Mouse (Mus musculus) midbrain, embryonic 15.5 days (tissue): ENCODE measurements at regions not wholly inside any gene's neighbourhood (a gene's known extent, or its start where the extent isn't known, plus 50 kb on each side); places are given as distances from the start of the nearest gene placed in this dataset.

Source experiments
- ATAC-seq: fragments of 200-750 bp; cut with Nextera tagmentation; replicated peaks from 2 replicates; pipeline ENCODE4 v1.8.0; 2017; ENCODE audit warnings: moderate TSS enrichment
- H3K27ac ChIP-seq: fragments of 300-500 bp; sonication (generic); 2 replicates; pipeline ENCODE4 v1.5.1; 2015; ENCODE audit warnings: mild to moderate bottlenecking, inconsistent platforms
- H3K27me3 ChIP-seq: fragments of 300-500 bp; sonication (generic); replicated peaks from 2 replicates; pipeline ENCODE4 v1.6.1; 2015; ENCODE audit warnings: inconsistent platforms
- H3K36me3 ChIP-seq: fragments of 300-500 bp; sonication (generic); replicated peaks from 2 replicates; pipeline ENCODE4 v1.6.1; 2015; ENCODE audit warnings: inconsistent platforms
- H3K4me1 ChIP-seq: fragments of 300-500 bp; sonication (generic); 2 replicates; pipeline ENCODE4 v1.6.1; 2015; ENCODE audit warnings: inconsistent platforms
- H3K4me2 ChIP-seq: fragments of 300-500 bp; sonication (generic); 2 replicates; pipeline ENCODE4 v1.6.1; 2015; ENCODE audit warnings: inconsistent platforms, mild to moderate bottlenecking, moderate library complexity
- H3K4me3 ChIP-seq: fragments of 300-500 bp; sonication (generic); 2 replicates; pipeline ENCODE4 v1.5.1; 2015; ENCODE audit warnings: mild to moderate bottlenecking, inconsistent platforms
- H3K9ac ChIP-seq: fragments of 300-500 bp; sonication (generic); 2 replicates; pipeline ENCODE4 v1.6.1; 2015; ENCODE audit warnings: mild to moderate bottlenecking, inconsistent platforms
- H3K9me3 ChIP-seq: fragments of 300-500 bp; sonication (generic); 2 replicates; pipeline ENCODE4 v1.6.1; 2016; ENCODE audit warnings: inconsistent platforms
- WGBS: fragments of 180-500 bp; shearing (Covaris S2); methylation state at CpG from one replicate; pipeline ENCODE4 v1.1.7; 2015; ENCODE audit warnings: mixed read lengths; 5-methylcytosine and 5-hydroxymethylcytosine counted together

DNA sequence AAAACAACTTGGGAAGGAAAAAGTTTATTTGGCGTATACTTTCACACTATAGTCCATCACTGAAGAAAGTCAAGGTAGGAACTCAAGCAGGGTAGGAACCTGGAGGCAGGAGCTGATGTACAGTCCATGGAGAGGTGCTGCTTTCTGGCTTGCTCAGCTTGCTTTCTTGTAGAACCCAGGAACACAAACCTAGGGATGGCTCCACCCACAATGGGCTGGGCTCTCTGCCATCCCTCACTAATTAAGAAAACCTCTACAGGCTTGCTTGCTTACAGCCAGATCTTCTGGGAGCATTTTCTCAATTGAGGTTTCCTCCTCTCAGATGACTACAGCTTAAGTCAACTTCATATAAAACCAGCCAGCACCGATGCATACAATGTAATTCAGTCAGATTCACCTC, 79.2 kb upstream of the Sox13 start:
- ATAC-seq = no peak

GRCm38 (mm10) chr1:133501016-133501415, 76.8 kb upstream of the Sox13 start:
- ATAC-seq = no peak
- WGBS = 17% methylated on average over 13 of the region's 13 CpGs
- no peak overlapping the region for H3K9ac ChIP-seq
- H3K4me1 ChIP-seq = peaks cover 2% of the 10 kb centered on the region; the same call in 1 of the 2 replicates
- H3K9me3 ChIP-seq = no peaks in the 10 kb centered on the region
- no peak overlapping the region for H3K4me2 ChIP-seq
- no peak overlapping the region for H3K27ac ChIP-seq
- no peaks in the 10 kb centered on the region for H3K36me3 ChIP-seq
- H3K27me3 ChIP-seq = no peaks in the 10 kb centered on the region
- H3K4me3 ChIP-seq = no peak overlapping the region

More for the DNA sequence above, 79.2 kb upstream of the Sox13 start:
- H3K27ac ChIP-seq = no peak overlapping the region
- H3K4me2 ChIP-seq = no peak overlapping the region
- no peak overlapping the region for H3K4me3 ChIP-seq
- no peaks in the 10 kb centered on the region for H3K36me3 ChIP-seq
- H3K4me1 ChIP-seq = peaks cover 2% of the 10 kb centered on the region; the same call in 1 of the 2 replicates
- WGBS = 92% methylated on average over 2 of the region's 2 CpGs
- H3K9me3 ChIP-seq = no peaks in the 10 kb centered on the region
- no peaks in the 10 kb centered on the region for H3K27me3 ChIP-seq
- no peak overlapping the region for H3K9ac ChIP-seq

DNA sequence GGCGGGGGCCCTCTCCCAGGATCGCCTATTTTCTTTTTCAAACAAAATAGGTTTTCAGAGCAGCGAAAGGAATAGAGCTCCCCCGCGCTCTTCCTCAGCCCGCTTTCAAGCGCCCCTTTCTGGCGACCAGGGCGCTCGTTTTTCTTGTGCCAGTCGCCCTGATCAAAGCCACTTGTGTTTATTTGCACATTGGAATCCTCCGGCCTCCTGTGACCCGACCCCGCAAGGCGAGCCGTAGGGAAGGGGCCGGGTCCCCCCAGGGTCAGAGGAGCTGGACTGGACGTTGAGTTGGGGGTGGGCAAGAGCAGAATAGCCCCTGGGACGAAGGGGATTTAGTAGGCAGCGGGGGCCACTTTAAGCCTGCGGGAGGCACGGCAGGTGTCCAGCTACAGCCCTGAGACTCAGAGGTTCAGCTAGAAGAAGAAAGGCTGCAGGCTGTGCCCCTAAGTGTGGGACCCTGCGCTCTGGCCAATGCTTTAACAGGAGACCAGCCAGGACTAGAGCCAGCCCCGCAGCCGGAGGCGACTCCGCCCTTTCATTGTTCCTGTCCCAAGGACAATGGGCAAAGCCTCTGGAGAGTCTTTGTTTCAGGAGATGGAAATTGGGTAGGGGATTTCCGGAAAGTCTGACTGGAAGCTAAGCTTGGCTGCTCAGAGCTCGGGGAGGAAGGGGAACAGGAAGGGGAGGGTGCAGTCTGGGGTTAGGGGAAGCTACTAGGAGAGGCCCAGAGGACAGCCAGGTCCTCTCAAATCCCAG, 69.0 kb upstream of the Sox13 start:
- Histone ChIP-seq H3K36me3 (no peaks in the 10 kb centered on the region), H3K4me1 (peaks cover 23% of the 10 kb centered on the region), H3K9me3 (no peaks in the 10 kb centered on the region), H3K27ac (peak overlapping the region; percentile 92), H3K4me2 (peak overlapping the region; percentile 54), H3K9ac (peak overlapping the region; percentile 46), H3K27me3 (no peaks in the 10 kb centered on the region), H3K4me3 (peak overlapping the region; percentile 27)
- ATAC-seq = peak; percentile 74
- under 1% methylated on average over 29 of the region's 29 CpGs for WGBS

DNA sequence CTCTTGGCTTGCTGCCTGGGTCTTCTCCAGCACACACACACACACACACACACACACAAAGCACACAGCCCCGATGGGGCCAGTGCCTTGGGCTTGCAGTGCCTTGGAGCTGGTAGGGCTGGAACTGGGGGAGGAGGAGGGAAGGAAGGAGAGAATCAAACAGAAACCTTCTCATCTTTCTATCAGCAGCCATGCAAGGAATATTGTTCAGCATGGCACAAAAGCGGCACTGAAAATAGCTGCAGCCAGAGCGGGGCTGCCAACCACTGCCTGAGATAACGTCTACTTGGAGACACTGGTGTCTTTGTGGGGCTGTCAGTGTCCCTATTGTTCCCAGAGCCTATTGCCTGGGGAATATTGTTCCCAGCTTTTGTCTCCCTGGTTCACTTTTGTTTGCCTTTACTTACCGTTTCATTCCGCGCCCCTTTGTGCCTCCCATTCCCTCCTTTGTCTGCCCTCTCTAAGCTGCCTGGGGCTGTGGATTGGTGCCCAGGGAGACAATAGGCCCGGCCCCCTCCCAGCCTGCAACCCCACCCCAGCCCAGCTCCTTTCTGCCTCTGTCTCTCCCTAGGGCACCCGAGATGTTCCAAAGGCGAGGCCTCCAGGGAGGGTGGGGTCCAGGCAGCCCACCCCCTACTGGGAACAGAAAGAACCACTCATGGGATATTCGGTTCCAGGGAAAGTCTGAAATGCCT, 68.3 kb upstream of the Sox13 start:
- no peaks in the 10 kb centered on the region for H3K36me3 ChIP-seq
- peak overlapping the region; percentile 25; the same call in 1 of the 2 replicates for H3K9ac ChIP-seq
- peak; percentile 88 for ATAC-seq
- no peaks in the 10 kb centered on the region for H3K9me3 ChIP-seq
- H3K4me2 ChIP-seq = peak overlapping the region; percentile 54
- H3K4me1 ChIP-seq = peaks cover 23% of the 10 kb centered on the region
- peak overlapping the region; percentile 92 for H3K27ac ChIP-seq
- H3K4me3 ChIP-seq = peak overlapping the region; percentile 27
- under 1% methylated on average over 11 of the region's 11 CpGs for WGBS
- H3K27me3 ChIP-seq = no peaks in the 10 kb centered on the region

DNA sequence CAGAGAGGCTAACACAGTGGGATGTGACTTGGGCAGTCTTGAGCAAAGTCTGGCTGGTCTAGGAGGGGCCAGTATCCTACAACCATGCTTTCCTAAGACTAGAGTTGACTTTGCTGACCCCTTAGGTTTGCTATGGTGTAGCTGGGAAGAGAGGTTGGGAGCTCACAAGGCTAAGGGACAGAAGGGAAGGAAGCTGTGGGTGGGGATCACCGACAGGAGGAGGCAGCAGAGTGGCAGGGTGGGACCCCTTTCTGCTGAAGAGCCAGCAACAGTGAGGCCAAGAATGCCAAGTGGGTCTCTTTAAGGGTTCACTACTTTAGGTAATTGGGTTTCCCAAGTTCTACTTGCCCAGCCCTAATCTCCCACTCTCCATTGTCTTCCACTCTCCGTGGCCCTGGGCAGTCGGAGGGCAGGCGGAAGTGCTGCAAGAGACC, 67.7 kb upstream of the Sox13 start:
- no peak overlapping the region for H3K4me3 ChIP-seq
- WGBS = 7% methylated on average over 4 of the region's 4 CpGs
- ATAC-seq = no peak; the same call in 1 of the 2 replicates
- no peaks in the 10 kb centered on the region for H3K36me3 ChIP-seq
- peak overlapping the region; percentile 92 for H3K27ac ChIP-seq
- H3K4me1 ChIP-seq = peaks cover 23% of the 10 kb centered on the region
- H3K9ac ChIP-seq = no peak overlapping the region
- H3K4me2 ChIP-seq = peak overlapping the region; percentile 54
- H3K27me3 ChIP-seq = no peaks in the 10 kb centered on the region
- H3K9me3 ChIP-seq = no peaks in the 10 kb centered on the region

GRCm38 (mm10) chr1:133487171-133487901, 63.2 kb upstream of the Sox13 start:
- 81% methylated on average over 8 of the region's 8 CpGs for WGBS

DNA sequence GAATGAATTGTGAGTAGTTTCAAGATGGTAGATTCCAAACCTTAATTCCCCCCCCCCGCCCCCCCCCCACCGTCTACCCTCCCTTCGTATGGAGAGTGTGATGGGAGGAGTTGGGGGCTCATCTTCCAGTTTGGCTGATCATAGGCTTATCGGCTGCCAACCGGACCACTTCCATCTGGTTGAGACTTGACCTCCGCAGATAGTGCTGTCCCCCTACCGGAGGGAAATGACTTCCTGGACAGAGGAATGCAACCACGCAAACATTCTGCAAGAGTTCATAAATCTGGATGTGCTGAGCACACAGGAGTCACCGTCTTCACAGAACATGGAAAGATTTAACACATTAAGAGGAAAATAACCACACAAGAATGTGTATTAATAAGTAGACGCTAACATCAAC, 62.2 kb upstream of the Sox13 start:
- H3K9me3 ChIP-seq = no peaks in the 10 kb centered on the region
- H3K4me1 ChIP-seq = no peaks in the 10 kb centered on the region
- 70% methylated on average over 10 of the region's 10 CpGs for WGBS
- no peak overlapping the region for H3K9ac ChIP-seq
- no peak overlapping the region for H3K27ac ChIP-seq
- no peak for ATAC-seq
- no peaks in the 10 kb centered on the region for H3K36me3 ChIP-seq
- no peak overlapping the region for H3K4me3 ChIP-seq
- no peaks in the 10 kb centered on the region for H3K27me3 ChIP-seq
- H3K4me2 ChIP-seq = no peak overlapping the region

More at GRCm38 (mm10) chr1:133487171-133487901, 63.2 kb upstream of the Sox13 start:
- H3K27me3 ChIP-seq = no peaks in the 10 kb centered on the region
- H3K4me1 ChIP-seq = peaks cover 8% of the 10 kb centered on the region
- H3K4me2 ChIP-seq = no peak overlapping the region
- no peak for ATAC-seq
- no peaks in the 10 kb centered on the region for H3K36me3 ChIP-seq
- H3K9ac ChIP-seq = no peak overlapping the region
- H3K4me3 ChIP-seq = no peak overlapping the region
- no peak overlapping the region for H3K27ac ChIP-seq
- H3K9me3 ChIP-seq = no peaks in the 10 kb centered on the region

- Histone ChIP-seq H3K4me1 (no peaks in the 10 kb centered on the region), H3K4me3 (no peak overlapping the region), H3K9me3 (no peaks in the 10 kb centered on the region), H3K36me3 (no peaks in the 10 kb centered on the region), H3K27me3 (no peaks in the 10 kb centered on the region), H3K4me2 (no peak overlapping the region), H3K9ac (no peak overlapping the region), H3K27ac (no peak overlapping the region)
- no peak for ATAC-seq
- 39% methylated on average over 5 of the region's 5 CpGs for WGBS
Measured at GRCm38 (mm10) chr1:133482891-133483290, 58.7 kb upstream of the Sox13 start.

- Histone ChIP-seq H3K4me2 (no peak overlapping the region), H3K9ac (no peak overlapping the region), H3K27me3 (no peaks in the 10 kb centered on the region), H3K4me1 (no peaks in the 10 kb centered on the region), H3K9me3 (no peaks in the 10 kb centered on the region), H3K4me3 (no peak overlapping the region), H3K27ac (no peak overlapping the region), H3K36me3 (no peaks in the 10 kb centered on the region)
- ATAC-seq = no peak
- WGBS = 79% methylated on average over 2 of the region's 2 CpGs
Measured at GRCm38 (mm10) chr1:133474546-133474945, 50.4 kb upstream of the Sox13 start.
